Mouse (Mus musculus) mature B cell (primary cell): ENCODE measurements around the gene Cd244a.

Experiments used
- in situ Hi-C: fragments of 300-500 bp; cut with MboI; formaldehyde crosslinking; loops from 2 replicates; pipeline ENCODE4 v1.14.3; 2019

Gene Cd244a

DNA sequence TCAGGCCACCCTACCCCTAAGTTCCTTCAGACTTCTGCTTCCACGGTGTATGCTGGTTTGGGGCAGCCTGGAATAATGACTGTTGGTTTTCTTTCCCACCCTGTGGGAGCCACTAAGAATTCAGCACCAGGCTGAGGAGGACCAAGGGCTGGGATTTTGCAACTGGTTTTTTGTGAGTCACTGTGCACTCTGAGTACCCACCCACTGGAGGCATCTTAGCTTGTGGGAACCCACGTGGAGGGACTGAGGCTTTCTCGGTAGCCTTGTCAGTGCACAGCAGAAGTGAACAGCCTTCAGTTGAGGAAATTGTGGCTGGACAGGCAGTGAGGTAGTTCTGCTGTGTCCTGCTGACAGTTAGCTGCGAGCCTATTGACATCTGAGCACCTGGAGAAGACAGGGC is at the start of gene Cd244a:
Gene Cd244a, plus strand, starts transcription at position 296 of the 400 bp plus-strand sequence.
- in situ Hi-C loops: no loop called here

DNA sequence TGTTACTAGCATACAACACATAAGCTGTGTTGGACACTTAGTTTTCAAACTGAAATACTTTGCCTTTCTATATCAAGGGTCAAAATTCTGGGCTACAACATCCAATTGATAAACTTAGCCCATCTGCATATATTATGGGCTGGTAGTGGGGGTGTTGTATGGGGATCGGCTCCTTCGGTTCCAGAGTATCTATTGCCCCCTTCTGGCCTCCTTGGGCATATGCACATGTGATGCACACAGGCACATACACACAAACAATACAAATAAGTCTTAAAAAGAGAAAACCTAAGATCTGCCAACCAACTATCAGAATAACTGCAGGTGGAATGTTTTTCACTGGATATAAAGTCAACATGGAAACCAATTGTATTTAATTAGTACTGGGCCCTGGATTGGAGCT is 45.8 kb upstream of the Cd244a start:
- in situ Hi-C loops: no loop called here

- in situ Hi-C loops: no loop called here
Measured at GRCm38 (mm10) chr1:171513760-171514159, 45.2 kb upstream of the Cd244a start.

DNA sequence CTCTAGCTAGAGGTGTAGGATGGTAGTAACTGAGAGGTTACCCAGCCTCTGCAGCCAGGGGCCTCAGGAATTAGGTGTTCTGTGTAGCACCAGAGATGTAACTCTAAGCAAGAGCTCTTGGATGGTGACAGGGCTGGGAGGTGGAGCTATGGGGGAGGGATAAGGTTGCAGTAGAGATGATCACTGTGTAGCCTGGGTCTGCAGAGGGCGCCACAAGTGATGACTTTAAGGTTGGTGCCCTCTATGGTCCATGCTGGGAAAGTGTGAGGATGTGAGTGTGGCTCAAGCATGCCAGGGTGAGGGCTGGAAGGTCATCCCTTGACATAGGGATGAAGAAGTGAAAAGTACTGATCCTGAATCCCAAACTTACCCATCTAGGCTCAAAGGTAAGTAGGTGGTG is 44.0 kb upstream of the Cd244a start:
- in situ Hi-C loops: no loop called here

GRCm38 (mm10) chr1:171515557-171515956 is 43.4 kb upstream of the Cd244a start:
- in situ Hi-C loops: no loop called here

DNA sequence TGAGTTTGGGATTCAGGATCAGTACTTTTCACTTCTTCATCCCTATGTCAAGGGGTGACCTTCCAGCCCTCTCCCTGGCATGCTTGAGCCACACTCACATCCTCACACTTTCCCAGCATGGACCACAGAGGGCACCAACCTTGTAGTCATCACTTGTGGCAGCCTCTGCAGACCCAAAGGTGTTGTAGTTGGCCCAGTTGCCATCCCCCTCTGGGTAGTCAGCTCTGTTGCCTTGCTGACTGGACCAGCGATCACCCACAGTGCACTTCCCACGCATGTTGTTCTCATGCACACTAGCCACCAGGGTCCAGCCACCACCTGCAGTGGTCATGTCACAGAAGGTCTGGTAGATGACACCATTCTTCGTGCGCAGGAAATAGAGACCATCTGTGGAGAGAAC is 27.6 kb upstream of the Cd244a start:
- in situ Hi-C loops: no loop called here

DNA sequence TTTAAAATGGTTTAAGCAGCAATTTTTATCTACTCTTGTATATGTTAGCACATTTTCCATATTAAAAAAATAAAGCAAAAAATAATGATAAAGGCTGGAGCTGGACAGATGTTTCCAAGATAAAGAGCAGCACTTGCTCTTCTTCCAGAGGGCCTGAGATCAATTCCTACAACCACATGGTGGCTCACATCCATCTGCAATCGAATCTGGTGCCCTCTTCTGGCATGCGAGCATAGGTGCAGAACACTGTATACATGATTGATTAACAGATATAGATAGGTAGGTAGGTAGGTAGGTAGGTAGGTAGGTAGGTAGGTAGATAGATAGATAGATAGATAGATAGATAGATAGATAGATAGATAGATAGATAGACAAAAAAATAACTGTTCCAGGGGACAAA is 26.2 kb upstream of the Cd244a start:
- in situ Hi-C loops: no loop called here

- in situ Hi-C loops: no loop called here
Measured at GRCm38 (mm10) chr1:171534557-171534956, 24.4 kb upstream of the Cd244a start.

DNA sequence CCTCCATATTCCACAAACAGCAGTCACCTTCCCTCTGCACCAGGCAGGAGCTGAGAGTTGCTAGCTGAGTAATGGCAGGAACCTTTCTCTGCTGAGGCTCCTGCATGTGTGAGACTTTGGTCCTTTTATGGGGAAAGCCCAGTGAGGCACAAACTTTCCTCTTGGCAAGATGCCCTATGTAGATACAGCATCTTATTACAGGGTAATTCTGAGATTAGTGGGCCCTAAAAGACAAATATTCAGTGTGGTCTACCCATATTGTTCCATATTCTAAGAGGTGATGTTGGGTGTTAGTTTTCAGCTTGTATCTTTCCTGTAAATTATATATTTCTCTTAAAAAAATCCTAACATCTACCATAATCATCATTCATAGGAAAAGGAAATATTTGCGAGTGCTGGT is 23.8 kb upstream of the Cd244a start, which contains the start of gene Itln1:
Gene Itln1, minus strand, starts transcription at position 101 of the 400 bp plus-strand sequence.
- in situ Hi-C loops: no loop called here

DNA sequence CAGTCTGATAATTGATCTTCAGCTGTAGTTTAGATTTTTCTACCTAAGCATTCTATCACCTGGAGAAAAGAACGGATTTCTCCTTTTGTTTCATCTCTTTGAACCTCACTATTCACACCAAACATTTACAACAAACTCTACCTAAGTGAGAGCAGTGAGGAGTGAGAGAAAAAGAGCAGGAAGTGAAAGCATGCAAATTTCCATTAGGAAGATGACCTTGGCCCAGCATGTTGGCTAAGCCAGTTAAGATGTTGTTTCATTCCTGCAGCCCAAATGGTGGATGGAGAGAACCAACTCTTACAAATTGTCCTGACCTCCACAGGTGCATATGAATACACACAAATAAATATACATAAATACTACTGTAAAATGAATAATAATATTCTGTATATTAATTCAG is 18.3 kb upstream of the Cd244a start:
- in situ Hi-C loops: no loop called here

GRCm38 (mm10) chr1:171551326-171551725 is 7.7 kb upstream of the Cd244a start:
- in situ Hi-C loops: no loop called here

DNA sequence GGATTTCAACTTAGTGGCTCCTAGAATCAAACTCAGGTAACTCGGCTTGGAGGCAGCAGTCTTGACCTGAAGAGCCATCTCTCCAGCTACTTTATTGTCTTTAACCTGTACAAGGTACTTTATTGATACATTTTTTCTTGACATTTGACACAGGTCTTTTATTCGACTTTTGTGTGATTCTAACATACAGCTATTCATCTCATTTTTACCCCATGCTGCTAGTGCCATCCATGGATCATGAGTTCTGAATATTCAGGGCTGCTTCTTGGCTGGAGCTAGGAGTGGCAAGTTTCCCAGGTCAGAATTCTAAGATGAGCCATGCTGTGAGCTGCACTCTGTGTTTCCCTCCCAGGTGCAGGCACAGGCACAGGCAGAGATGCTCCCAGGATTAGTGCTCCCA is 6.8 kb upstream of the Cd244a start:
- in situ Hi-C loops: no loop called here

- in situ Hi-C loops: no loop called here
Measured at GRCm38 (mm10) chr1:171553359-171554341, 5.3 kb upstream of the Cd244a start.

- in situ Hi-C loops: no loop called here
Measured at GRCm38 (mm10) chr1:171556366-171556765, 2.6 kb upstream of the Cd244a start.

GRCm38 (mm10) chr1:171558407-171558806 is 586 bp upstream of the Cd244a start:
- in situ Hi-C loops: no loop called here

DNA sequence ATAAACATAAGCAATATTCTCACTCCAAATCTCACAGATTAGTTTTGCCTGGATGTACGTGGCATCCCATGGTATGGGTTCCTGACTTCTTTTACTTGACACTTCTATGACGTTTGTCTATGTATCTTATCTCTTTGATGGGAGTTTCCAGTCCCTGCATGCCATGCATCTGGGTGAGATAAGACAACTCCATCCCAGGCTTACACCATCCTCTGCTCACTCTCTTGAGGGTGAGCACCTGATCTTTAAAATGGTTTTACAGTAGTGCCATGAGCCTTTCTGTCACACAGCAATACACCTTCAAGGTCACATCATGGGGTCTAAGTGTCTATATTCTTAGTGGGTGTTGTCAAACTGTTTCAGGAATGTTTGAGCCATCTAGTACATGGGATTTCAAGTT is 1.3 kb downstream of the Cd244a start:
- in situ Hi-C loops: loop anchor here (10.0 kb wide), 2 partner anchors 55 to 195 kb away; partner anchors contain the start of genes Alyref2 and Klhdc9

DNA sequence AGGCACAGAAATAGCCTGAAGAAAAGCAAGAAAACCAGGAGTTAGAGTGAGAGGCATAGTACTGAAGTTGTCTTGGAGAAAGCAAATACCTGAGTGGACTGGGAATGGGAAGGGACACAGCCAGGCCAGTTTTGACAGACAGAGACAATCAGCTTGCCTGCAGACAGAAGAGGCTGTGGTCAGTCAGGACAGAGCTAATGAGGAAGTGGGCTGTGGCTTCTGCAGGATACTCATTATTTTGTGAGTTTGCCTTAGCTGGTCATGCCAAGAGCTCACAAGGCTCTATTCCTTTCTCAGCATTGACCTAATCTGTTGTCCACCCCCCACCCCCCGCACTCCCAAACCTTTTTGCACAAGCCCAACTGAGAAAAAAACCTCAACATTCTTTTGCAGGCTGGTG is 2.2 kb downstream of the Cd244a start:
- in situ Hi-C loops: loop anchor here (10.0 kb wide), 2 partner anchors 56 to 196 kb away; partner anchors contain the start of genes Alyref2 and Klhdc9

GRCm38 (mm10) chr1:171561639-171562225 is 2.7 kb downstream of the Cd244a start:
- in situ Hi-C loops: loop anchor here (10.0 kb wide), 2 partner anchors 57 to 197 kb away; partner anchors contain the start of genes Alyref2 and Klhdc9

- in situ Hi-C loops: loop anchor here (10.0 kb wide), 2 partner anchors 58 to 198 kb away; partner anchors contain the start of genes Alyref2 and Klhdc9
Measured at GRCm38 (mm10) chr1:171563042-171563441, 4.0 kb downstream of the Cd244a start.

GRCm38 (mm10) chr1:171564247-171564646 is 5.3 kb downstream of the Cd244a start:
- in situ Hi-C loops: loop anchor here (10.0 kb wide), 2 partner anchors 59 to 199 kb away; partner anchors contain the start of genes Alyref2 and Klhdc9

DNA sequence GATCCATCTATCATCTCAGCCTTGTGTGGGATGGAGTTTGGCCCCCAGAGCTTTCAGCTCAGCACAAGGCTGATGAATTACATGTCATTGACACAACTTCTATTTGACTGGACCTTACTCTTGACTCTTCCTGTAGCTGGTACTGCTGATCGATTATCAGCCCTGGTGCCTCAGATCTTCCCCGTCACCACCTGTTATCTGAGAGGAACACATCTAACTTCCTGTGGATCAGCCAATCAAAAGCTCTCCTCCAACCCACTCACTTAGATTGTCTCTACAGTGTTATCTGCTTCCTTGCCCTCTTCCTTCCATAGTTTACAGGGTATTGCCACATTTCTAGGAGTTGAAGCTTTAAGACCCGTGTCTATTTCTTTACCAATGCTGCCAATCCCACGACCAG is 6.9 kb downstream of the Cd244a start:
- in situ Hi-C loops: loop anchor here (10.0 kb wide), 2 partner anchors 61 to 201 kb away; partner anchors contain the start of genes Alyref2 and Klhdc9

DNA sequence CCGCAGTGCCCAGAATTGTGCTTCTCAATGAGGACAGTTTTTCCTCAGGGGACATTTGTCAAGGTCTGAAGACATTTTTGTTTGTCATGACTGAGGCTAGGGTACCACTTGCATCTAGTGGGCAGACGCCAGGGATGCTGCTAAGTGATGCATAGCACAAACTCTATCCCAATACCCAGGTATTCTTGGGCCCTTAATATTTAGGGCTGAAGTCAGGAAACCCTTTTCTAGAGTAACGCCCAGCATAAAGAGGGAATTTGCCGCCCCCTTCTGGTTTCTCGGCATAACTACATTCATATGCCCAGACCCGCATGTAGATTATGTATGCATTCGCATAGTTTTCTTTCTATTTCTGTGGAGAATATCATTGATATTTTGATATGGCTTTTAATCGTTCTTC is 7.8 kb downstream of the Cd244a start:
- in situ Hi-C loops: loop anchor here (10.0 kb wide), 2 partner anchors 62 to 202 kb away; partner anchors contain the start of genes Alyref2 and Klhdc9
